Mouse (Mus musculus) bone marrow macrophage, adult 2 months (primary cell): ENCODE results near the gene Kmt2b.

Experiments
- CTCF ChIP-seq: IDR thresholded peaks from 2 replicates; pipeline ENCODE4 v1.5.1; 2012; ENCODE audit warnings: low read depth, mild to moderate bottlenecking, low read length, moderate library complexity
- POLR2A ChIP-seq: IDR thresholded peaks from 2 replicates; pipeline ENCODE4 v1.6.1; 2012; ENCODE audit warnings: mild to moderate bottlenecking, low read depth, low read length, borderline replicate concordance

DNA sequence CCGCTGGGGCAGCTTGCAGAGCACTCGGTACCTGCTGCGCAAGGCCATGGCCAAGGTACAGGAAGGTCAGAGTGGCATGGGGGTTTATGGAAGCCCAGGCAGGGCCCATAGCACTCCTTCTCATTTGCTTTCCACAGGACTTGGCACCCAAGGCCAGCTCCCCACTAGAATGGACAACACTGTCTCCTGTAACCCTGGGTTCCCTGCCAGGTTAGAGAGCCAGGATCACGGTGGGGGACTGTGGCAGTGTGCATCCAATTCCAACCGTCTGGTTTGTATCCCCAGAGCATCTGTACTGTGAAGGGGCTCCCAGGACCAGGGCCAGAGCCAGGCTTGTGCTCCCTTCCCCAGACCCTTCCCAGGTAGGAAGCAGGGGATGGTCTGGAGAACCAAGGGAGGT, 67.7 kb downstream of the Kmt2b start:
- no peak for TF ChIP-seq CTCF
- no peak for TF ChIP-seq POLR2A
